Mouse (Mus musculus): ENCODE measurements around the gene Fgfr2. TPM values are rescaled to one million over a fixed set of nuclear protein-coding genes. Genes with fewer than 3 reads are reported as not detected.
A peak's percentile ranks its signal among the peaks of the same experiment; 100 is the strongest.

The Fgfr2 gene
- polyA plus RNA-seq, 1 experiment from 2014 or later, result 123 TPM

- no peak overlapping the region for H3K9ac ChIP-seq
- no peaks in the 10 kb centered on the region for H3K27me3 ChIP-seq
- H3K9me3 ChIP-seq, result no peaks in the 10 kb centered on the region
- ATAC-seq (ENCODE audit: low FRiP score, low read depth), result no peak
- H3K4me3 ChIP-seq, result no peak overlapping the region
- WGBS, result 75% methylated on average over 9 of the region's 9 CpGs
- H3K4me1 ChIP-seq, result peaks cover 36% of the 10 kb centered on the region
- no peak overlapping the region for H3K4me2 ChIP-seq (replicated peaks)
- H3K36me3 ChIP-seq, result peaks cover 15% of the 10 kb centered on the region; the same call in 1 of the 2 replicates
- no peak overlapping the region for H3K27ac ChIP-seq
Measured at GRCm38 (mm10) chr7:133094711-133095495, 28.2 kb downstream of the Fgfr2 start.

DNA sequence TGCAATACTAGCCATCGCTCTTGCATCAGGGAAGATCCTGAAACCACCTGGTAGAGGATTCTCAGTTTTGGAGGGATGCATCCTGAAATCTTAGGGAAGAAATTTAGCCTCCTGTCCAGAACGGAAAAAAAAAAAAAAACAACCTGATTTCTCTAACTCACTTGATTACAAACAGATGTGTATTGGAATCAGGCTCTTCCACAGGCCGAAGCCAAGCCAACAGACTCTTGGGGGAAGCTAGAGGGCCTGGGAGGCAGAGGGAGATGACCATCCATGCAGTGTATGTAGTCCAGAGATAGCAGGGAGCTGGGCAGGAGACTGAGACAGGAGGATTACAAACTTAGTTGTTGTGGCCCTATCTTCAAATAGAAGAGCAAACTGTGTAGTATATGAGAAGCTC lies 29.0 kb downstream of the Fgfr2 start:
- H3K9ac ChIP-seq, result no peak overlapping the region
- ATAC-seq (ENCODE audit: low FRiP score, low read depth), result peak; percentile 28; the same call in 1 of the 2 replicates
- 36% methylated on average over 3 of the region's 3 CpGs for WGBS

DNA sequence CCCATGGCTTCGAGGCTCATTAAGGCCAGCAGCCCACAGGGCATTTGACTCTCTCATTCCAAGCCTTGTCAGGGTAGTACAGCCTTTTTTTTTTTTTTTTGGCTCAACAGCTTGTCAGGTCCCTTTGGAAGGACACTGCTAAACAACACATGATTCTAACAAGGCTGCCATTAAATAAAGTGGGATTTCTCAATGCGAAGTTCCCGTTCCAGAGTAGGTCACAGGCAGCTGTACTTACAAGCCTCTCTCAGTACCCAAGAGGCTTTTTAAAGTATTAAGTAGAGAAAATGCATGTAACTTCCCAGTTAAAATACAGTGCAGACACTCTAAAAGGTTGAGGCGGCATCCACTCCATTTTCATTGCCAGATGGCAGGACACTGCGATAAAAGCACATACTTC lies 29.4 kb downstream of the Fgfr2 start:
- H3K36me3 ChIP-seq, result peaks cover 15% of the 10 kb centered on the region; the same call in 1 of the 2 replicates
- H3K27me3 ChIP-seq, result no peaks in the 10 kb centered on the region
- 0 out of 2 replicates have a peak overlapping the region, but pooled peaks have one; percentile 15 for H3K4me2 ChIP-seq (replicated peaks)
- no peak overlapping the region for H3K9ac ChIP-seq
- H3K27ac ChIP-seq, result no peak overlapping the region
- 41% methylated on average over 5 of the region's 5 CpGs for WGBS
- H3K4me3 ChIP-seq, result no peak overlapping the region
- peaks cover 42% of the 10 kb centered on the region for H3K4me1 ChIP-seq
- H3K9me3 ChIP-seq, result no peaks in the 10 kb centered on the region
- ATAC-seq (ENCODE audit: low FRiP score, low read depth), result no peak; the same call in 1 of the 2 replicates

More for the DNA sequence above, 29.0 kb downstream of the Fgfr2 start:
- 0 out of 2 replicates have a peak overlapping the region, but pooled peaks have one; percentile 15 for H3K4me2 ChIP-seq (replicated peaks)
- H3K27ac ChIP-seq, result no peak overlapping the region
- peaks cover 39% of the 10 kb centered on the region for H3K4me1 ChIP-seq
- peaks cover 15% of the 10 kb centered on the region; the same call in 1 of the 2 replicates for H3K36me3 ChIP-seq
- H3K9me3 ChIP-seq, result no peaks in the 10 kb centered on the region
- no peaks in the 10 kb centered on the region for H3K27me3 ChIP-seq
- H3K4me3 ChIP-seq, result no peak overlapping the region

DNA sequence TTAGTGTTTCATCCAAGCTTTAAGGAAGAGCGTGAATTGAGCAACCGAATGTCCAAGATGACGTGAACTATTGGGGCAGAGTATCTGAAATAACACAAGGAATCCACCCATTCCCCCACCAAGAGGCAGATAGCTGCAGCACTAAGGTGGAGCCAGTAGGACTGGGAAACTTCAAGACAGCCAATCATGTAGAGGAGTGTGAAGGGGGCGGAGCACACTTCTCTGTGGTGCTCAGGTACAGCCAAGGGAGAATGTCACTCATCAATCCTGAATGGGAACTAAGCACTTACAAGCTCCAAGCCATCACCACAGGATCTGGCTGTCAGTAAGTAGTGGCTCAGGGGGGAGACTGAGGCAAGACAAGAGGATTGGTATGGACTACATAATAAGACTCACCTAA lies 32.5 kb downstream of the Fgfr2 start:
- H3K9ac ChIP-seq, result no peak overlapping the region
- WGBS, result 94% methylated on average over 4 of the region's 4 CpGs

DNA sequence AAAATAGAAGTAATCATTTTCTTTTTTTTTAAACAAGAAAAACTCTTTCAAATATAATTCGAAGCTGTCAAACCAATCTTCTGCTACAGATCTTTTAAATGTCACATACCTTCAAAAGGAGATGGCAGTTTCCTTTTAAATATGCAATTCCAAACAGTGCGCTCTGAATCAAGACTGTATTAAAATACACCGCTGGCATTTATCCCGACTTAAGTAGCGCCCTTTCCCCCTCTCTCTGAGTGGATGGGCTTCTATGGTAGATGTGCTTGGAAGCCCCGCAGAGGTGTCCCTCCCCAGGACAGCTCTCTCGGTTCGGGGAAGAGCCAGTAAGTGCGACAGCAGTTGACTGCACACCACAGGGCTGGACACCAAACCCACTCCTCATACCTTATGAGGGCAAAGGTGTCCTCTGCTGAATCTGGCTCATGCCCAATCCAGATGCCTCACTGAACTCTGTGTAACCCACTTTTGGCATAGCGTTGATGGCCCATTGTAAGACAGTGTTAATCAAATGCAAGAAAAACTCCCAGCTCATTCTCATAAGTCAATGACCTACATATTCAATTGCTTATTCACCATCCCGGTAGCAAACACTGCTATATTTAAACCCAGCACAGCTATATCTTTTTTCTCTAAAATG lies 33.4 kb downstream of the Fgfr2 start:
- H3K27ac ChIP-seq, result no peak overlapping the region
- no peak overlapping the region for H3K9ac ChIP-seq
- 88% methylated on average over 11 of the region's 11 CpGs for WGBS
- H3K9me3 ChIP-seq, result no peaks in the 10 kb centered on the region
- H3K27me3 ChIP-seq, result no peaks in the 10 kb centered on the region
- peaks cover 42% of the 10 kb centered on the region for H3K4me1 ChIP-seq
- no peak overlapping the region for H3K4me2 ChIP-seq (replicated peaks)
- no peak for ATAC-seq (ENCODE audit: low FRiP score, low read depth)
- no peak overlapping the region for H3K4me3 ChIP-seq
- peaks cover 2% of the 10 kb centered on the region; the same call in 1 of the 2 replicates for H3K36me3 ChIP-seq

More for the DNA sequence above, 32.5 kb downstream of the Fgfr2 start:
- no peak for ATAC-seq (ENCODE audit: low FRiP score, low read depth)
- H3K36me3 ChIP-seq, result no peaks in the 10 kb centered on the region
- H3K9me3 ChIP-seq, result no peaks in the 10 kb centered on the region
- H3K27ac ChIP-seq, result no peak overlapping the region
- peaks cover 47% of the 10 kb centered on the region for H3K4me1 ChIP-seq
- H3K4me3 ChIP-seq, result no peak overlapping the region
- no peak overlapping the region for H3K4me2 ChIP-seq (replicated peaks)
- no peaks in the 10 kb centered on the region for H3K27me3 ChIP-seq

- Histone ChIP-seq H3K27ac (no peak overlapping the region), H3K4me2 (replicated peaks) (peak overlapping the region; percentile 21), H3K9ac (no peak overlapping the region), H3K9me3 (no peaks in the 10 kb centered on the region), H3K4me3 (no peak overlapping the region), H3K27me3 (no peaks in the 10 kb centered on the region), H3K36me3 (peaks cover 3% of the 10 kb centered on the region; the same call in 1 of the 2 replicates), H3K4me1 (peaks cover 33% of the 10 kb centered on the region)
- 46% methylated on average over 11 of the region's 11 CpGs for WGBS
- no peak for ATAC-seq (ENCODE audit: low FRiP score, low read depth)
Measured at GRCm38 (mm10) chr7:133088830-133089261, 34.3 kb downstream of the Fgfr2 start.

GRCm38 (mm10) chr7:133088411-133088810 lies 34.7 kb downstream of the Fgfr2 start:
- Histone ChIP-seq H3K27ac (no peak overlapping the region; the same call in 1 of the 2 replicates), H3K9ac (no peak overlapping the region), H3K4me1 (peaks cover 29% of the 10 kb centered on the region), H3K27me3 (no peaks in the 10 kb centered on the region), H3K4me2 (replicated peaks) (peak overlapping the region; percentile 21; the same call in 1 of the 2 replicates), H3K9me3 (no peaks in the 10 kb centered on the region), H3K36me3 (peaks cover 3% of the 10 kb centered on the region; the same call in 1 of the 2 replicates), H3K4me3 (no peak overlapping the region)
- 70% methylated on average over 4 of the region's 4 CpGs for WGBS
- ATAC-seq (ENCODE audit: low FRiP score, low read depth), result no peak

DNA sequence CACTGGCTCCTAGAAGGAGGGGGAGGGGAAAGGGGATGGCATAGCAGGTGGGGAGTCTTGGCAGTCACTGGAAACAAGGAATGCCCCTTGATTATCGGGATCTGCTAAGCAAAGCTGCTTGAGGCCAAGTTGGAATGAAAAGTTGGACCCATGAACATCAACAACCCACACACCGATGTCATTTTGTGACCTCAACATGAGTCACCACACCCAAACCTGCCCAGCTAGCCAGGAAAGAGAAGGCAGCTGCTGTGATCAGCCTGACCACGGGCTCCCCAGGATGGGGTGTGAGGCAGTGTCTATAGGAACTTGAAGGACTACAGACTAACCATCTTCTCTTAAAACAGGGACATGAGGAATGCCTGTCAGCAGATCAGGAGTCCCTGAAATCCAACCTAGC lies 37.7 kb downstream of the Fgfr2 start:
- H3K4me2 ChIP-seq (replicated peaks), result no peak overlapping the region
- no peaks in the 10 kb centered on the region for H3K27me3 ChIP-seq
- no peak overlapping the region for H3K4me3 ChIP-seq
- no peak for ATAC-seq (ENCODE audit: low FRiP score, low read depth)
- peaks cover 17% of the 10 kb centered on the region for H3K36me3 ChIP-seq
- H3K9me3 ChIP-seq, result no peaks in the 10 kb centered on the region
- WGBS, result 92% methylated on average over 3 of the region's 3 CpGs
- no peak overlapping the region for H3K9ac ChIP-seq
- H3K27ac ChIP-seq, result no peak overlapping the region
- H3K4me1 ChIP-seq, result peaks cover 29% of the 10 kb centered on the region

- WGBS, result 85% methylated on average over 13 of the region's 13 CpGs
- Histone ChIP-seq H3K9me3 (no peaks in the 10 kb centered on the region), H3K27me3 (no peaks in the 10 kb centered on the region), H3K27ac (no peak overlapping the region), H3K36me3 (peaks cover 27% of the 10 kb centered on the region), H3K4me3 (no peak overlapping the region), H3K9ac (no peak overlapping the region), H3K4me2 (replicated peaks) (no peak overlapping the region), H3K4me1 (peaks cover 18% of the 10 kb centered on the region)
- ATAC-seq (ENCODE audit: low FRiP score, low read depth), result no peak
Measured at GRCm38 (mm10) chr7:133083936-133084614, 39.1 kb downstream of the Fgfr2 start.

- H3K4me3 ChIP-seq, result no peak overlapping the region
- peaks cover 56% of the 10 kb centered on the region for H3K36me3 ChIP-seq
- peaks cover 10% of the 10 kb centered on the region for H3K4me1 ChIP-seq
- H3K9ac ChIP-seq, result no peak overlapping the region
- 91% methylated on average over 1 of the region's 1 CpGs for WGBS
- no peak overlapping the region for H3K27ac ChIP-seq
- no peaks in the 10 kb centered on the region for H3K27me3 ChIP-seq
- H3K9me3 ChIP-seq, result no peaks in the 10 kb centered on the region
- ATAC-seq (ENCODE audit: low FRiP score, low read depth), result no peak
- H3K4me2 ChIP-seq (replicated peaks), result no peak overlapping the region
Measured at GRCm38 (mm10) chr7:133078929-133079328, 44.2 kb downstream of the Fgfr2 start.

GRCm38 (mm10) chr7:133074462-133075133 lies 48.6 kb downstream of the Fgfr2 start:
- 77% methylated on average over 10 of the region's 10 CpGs for WGBS
- H3K9me3 ChIP-seq, result no peaks in the 10 kb centered on the region
- H3K4me3 ChIP-seq, result no peak overlapping the region
- H3K27me3 ChIP-seq, result no peaks in the 10 kb centered on the region
- H3K36me3 ChIP-seq, result peaks cover 50% of the 10 kb centered on the region
- peaks cover 15% of the 10 kb centered on the region; the same call in 1 of the 2 replicates for H3K4me1 ChIP-seq
- ATAC-seq (ENCODE audit: low FRiP score, low read depth), result no peak
- no peak overlapping the region for H3K9ac ChIP-seq
- no peak overlapping the region; the same call in 1 of the 2 replicates for H3K27ac ChIP-seq
- H3K4me2 ChIP-seq (replicated peaks), result no peak overlapping the region
